Mouse (Mus musculus) cerebellum, adult 9-10 months (tissue): Measurements from ENCODE around the gene Morn4.

Experiments
- DNase-seq: peaks from one replicate; pipeline ENCODE4 v3.0.0; 2022

Morn4 gene

GRCm38 (mm10) chr19:42037167-42037702, 48.9 kb downstream of the Morn4 start:
- no peak for DNase-seq

DNA sequence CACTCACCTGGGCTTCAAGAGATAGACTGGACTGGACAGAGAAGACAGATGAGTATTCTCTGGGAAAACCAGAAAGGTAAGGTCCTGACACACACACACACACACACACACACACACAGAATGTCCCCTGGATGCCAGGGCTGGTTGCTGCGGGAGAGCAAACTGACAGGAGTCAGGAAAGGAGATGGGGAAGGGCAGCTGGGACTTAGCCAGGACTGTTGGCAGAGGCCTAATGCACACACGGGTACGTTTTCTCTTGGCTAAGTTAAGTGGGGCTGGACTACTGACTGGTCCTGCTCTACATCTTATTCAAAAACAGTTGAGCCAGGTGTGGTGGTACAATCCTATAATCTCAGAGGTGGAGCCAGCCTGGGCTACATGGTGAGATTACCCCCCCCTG, 49.8 kb downstream of the Morn4 start:
- DNase-seq: no peak

DNA sequence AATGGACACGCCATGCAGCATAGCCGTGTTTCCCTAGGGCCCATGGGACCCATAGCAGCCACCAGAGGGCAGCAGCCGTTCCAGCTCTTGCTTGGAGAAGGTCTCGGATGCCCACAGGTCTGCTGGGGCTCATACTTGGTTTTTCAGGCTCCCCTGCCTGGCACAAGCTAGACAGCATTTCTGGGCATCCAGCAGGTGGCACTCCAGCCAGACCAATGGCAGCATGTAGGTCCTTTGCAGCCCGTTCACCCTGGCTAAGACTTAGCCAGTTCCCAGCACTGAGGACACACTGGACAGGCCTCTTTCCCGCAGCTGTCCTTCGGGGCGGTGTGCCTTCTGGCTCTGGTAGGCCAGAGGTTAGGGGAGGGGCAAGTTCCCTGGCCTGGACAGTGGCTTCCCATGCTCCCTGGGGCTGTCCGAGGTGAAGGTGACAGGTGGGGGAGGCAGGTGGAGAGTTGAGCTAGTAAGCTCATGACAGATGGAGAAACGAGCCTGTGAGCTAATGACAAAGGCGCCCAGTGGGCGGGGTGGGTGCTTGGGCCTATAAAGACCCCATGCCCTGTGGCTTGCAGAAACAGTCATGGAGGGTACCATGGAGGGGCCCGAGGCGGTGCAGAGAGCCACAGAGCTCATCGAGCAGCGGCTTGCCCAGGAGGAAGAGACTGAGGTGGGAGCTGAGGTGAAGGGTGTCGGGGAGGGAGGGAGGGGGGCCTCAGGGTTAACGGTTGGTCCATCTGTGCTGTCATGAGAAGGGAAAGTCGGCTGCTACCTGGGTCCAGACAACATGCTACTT, 50.5 kb downstream of the Morn4 start, which contains the start of gene Ankrd2:
Gene Ankrd2 (plus strand): TSS at position 545 of the 793 bp plus-strand sequence.
- peak; percentile 94 for DNase-seq

GRCm38 (mm10) chr19:42034881-42035455, 51.2 kb downstream of the Morn4 start:
- no peak for DNase-seq

DNA sequence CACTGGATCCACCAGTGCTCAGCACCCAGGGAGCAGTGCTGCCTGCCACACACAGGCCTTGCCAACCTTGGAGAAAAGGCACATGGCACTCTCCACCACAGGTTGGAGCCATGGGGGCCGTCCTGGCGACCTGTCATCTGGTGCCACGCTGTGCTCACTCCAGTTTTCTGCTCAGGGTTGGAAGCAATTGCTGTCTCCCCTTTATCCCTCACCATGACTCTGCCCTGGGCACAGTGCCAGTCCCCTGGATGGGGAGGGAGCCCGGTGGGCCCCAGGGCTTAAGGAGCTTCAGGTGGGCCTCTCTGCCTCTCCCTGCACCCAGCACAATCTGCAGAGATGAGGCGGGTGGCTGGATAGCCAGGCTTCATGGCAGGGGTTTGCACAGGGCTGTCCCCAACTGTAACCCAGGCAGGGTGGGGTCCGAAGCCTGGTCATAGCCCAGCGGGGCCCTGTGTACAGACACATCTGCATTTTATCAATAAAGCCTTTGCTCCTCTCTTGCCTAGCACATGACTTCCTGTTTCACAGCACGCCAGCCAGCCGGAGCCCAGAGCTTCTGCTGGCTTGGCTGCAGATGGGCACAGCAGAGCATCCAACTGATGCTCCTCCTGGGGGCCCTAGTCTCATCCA, 51.9 kb downstream of the Morn4 start:
- DNase-seq: no peak

DNA sequence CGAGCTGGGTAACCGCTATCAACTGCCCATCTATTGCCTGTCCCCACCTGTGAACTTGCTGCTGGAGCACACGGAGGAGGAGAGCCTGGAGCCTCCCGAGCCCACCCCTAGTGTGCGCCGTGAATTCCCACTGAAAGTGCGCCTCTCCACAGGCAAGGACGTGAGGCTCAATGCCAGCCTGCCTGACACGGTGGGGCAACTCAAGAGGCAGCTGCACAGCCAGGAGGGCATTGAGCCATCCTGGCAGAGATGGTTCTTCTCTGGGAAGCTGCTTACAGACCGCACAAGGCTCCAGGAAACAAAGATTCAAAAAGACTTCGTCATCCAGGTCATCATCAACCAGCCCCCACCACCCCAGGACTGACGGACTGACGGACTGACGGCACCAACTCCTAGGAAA, 52.5 kb downstream of the Morn4 start:
- no peak for DNase-seq

DNA sequence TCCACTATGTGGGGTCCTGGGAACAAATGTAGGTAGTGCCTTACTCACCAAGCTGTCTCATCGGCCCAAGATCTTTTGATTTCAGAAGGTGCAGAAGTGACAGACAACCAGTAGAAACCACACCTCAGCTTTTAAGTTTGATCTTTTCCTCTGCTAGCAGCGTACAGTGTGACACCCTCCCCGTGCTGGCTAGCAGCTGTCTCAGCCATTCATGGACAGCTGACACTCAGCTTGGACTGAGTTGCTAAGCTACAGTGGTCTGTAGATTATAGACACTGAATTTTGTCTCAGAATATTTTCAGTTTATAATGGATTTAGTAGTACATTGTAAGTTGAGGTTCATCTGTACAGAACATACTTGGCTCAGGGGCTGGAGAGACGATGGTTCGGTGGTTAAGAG, 55.0 kb downstream of the Morn4 start:
- no peak for DNase-seq

DNA sequence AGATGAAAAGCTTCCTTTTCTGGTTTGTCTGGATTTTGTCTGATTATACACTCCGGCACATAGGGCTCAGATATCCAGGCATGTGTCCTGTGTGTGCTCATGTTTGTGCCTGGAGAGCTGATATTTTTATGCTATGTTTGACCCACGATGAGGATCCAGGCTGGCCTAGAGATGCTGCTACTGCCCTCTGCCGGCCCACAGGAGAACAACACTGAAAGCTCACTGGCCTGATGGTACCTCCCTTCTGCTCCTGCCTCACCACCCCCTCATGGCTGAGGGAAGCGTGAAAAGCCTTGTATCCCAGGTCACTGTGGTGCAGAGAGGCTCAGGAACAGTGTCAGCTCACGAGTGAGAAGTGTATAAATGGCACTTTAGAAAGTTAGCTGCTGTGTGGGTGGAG, 60.0 kb downstream of the Morn4 start:
- DNase-seq: peak; percentile 93
